Mouse (Mus musculus) stomach, embryonic 14.5 days (tissue): ENCODE data around the gene Rapgef5. TPM values are rescaled to one million over a fixed set of nuclear protein-coding genes. Genes with fewer than 3 reads are reported as not detected.

ENCODE experiments used
- ATAC-seq: fragments of 200-750 bp; cut with Nextera tagmentation; 2 replicates; pipeline ENCODE4 v1.8.0; 2017; ENCODE audit warnings: low read depth, moderate TSS enrichment; ENCODE audit not compliant: insufficient number of reproducible peaks, insufficient read depth, low FRiP score
- H3K27ac ChIP-seq: fragments of 300-500 bp; sonication (generic); 2 replicates; pipeline ENCODE4 v1.5.1; 2014; ENCODE audit warnings: mild to moderate bottlenecking, low read length, moderate library complexity, mixed read lengths
- H3K27me3 ChIP-seq: fragments of 300-500 bp; sonication (generic); 2 replicates; pipeline ENCODE4 v1.6.1; 2014; ENCODE audit warnings: low read length, control low read depth, mixed read lengths; ENCODE audit not compliant: control insufficient read depth, insufficient read depth
- H3K36me3 ChIP-seq: fragments of 300-500 bp; sonication (generic); 2 replicates; pipeline ENCODE4 v1.6.1; 2014; ENCODE audit warnings: mild to moderate bottlenecking, control low read depth, low read length, moderate library complexity, mixed read lengths; ENCODE audit not compliant: control insufficient read depth, insufficient read depth
- H3K4me1 ChIP-seq: fragments of 300-500 bp; sonication (generic); 2 replicates; pipeline ENCODE4 v1.6.1; 2014; ENCODE audit warnings: low read length, control low read depth, mixed read lengths; ENCODE audit not compliant: control insufficient read depth, insufficient read depth
- H3K4me2 ChIP-seq: fragments of 300-500 bp; sonication (generic); replicated peaks from 2 replicates; pipeline ENCODE4 v1.6.1; 2014; ENCODE audit warnings: low read depth, low read length, control low read depth
- H3K4me3 ChIP-seq: fragments of 300-500 bp; sonication (generic); 2 replicates; pipeline ENCODE4 v1.5.1; 2014; ENCODE audit warnings: low read depth, low read length, control low read depth
- H3K9ac ChIP-seq: fragments of 300-500 bp; sonication (generic); replicated peaks from 2 replicates; pipeline ENCODE4 v1.6.1; 2014; ENCODE audit warnings: low read depth, mild to moderate bottlenecking, control low read depth, low read length, moderate library complexity, mixed read lengths
- H3K9me3 ChIP-seq: fragments of 300-500 bp; sonication (generic); 2 replicates; pipeline ENCODE4 v1.6.1; 2016; ENCODE audit warnings: low read depth, low read length, control low read depth; ENCODE audit not compliant: control insufficient read depth
- WGBS: fragments of 180-500 bp; shearing (Covaris S2); extraction: QIAGEN DNeasy Blood & Tissue Kit; methylation state at CpG from one replicate; pipeline ENCODE4 v1.1.7; 2014; 5-methylcytosine and 5-hydroxymethylcytosine counted together
- polyA plus RNA-seq: library from polyadenylated mRNA; unstranded; fragments of >200 nt; fragmentation: Nextera tagmentation; extraction: Ambion mirVana; gene quantifications from 2 replicates; pipeline ENCODE4 v1.2.1, GENCODE M21; 2014

The Rapgef5 gene
- polyA plus RNA-seq, 1 experiment from 2014 or later, result 11.9 TPM

GRCm38 (mm10) chr12:117658821-117659220 lies 142.5 kb downstream of the Rapgef5 start:
- no peak overlapping the region for H3K4me2 ChIP-seq
- ATAC-seq, result peak; percentile 37; the same call in 1 of the 2 replicates
- no peak overlapping the region for H3K9ac ChIP-seq
- no peak overlapping the region for H3K27ac ChIP-seq
- no peaks in the 10 kb centered on the region for H3K9me3 ChIP-seq
- H3K4me1 ChIP-seq, result no peaks in the 10 kb centered on the region
- no peaks in the 10 kb centered on the region for H3K36me3 ChIP-seq
- H3K27me3 ChIP-seq, result no peaks in the 10 kb centered on the region
- WGBS, result 60% methylated on average over 6 of the region's 6 CpGs
- peak overlapping the region; percentile 9; the same call in 1 of the 2 replicates for H3K4me3 ChIP-seq

GRCm38 (mm10) chr12:117660361-117660760 lies 144.1 kb downstream of the Rapgef5 start:
- no peak for ATAC-seq
- Histone ChIP-seq H3K27me3 (no peaks in the 10 kb centered on the region), H3K4me3 (no peak overlapping the region)

GRCm38 (mm10) chr12:117661871-117662270 lies 145.6 kb downstream of the Rapgef5 start:
- Histone ChIP-seq H3K9me3 (no peaks in the 10 kb centered on the region), H3K4me3 (no peak overlapping the region), H3K27ac (no peak overlapping the region), H3K27me3 (no peaks in the 10 kb centered on the region), H3K4me1 (no peaks in the 10 kb centered on the region), H3K9ac (no peak overlapping the region), H3K4me2 (no peak overlapping the region), H3K36me3 (no peaks in the 10 kb centered on the region)
- WGBS, result 71% methylated on average over 6 of the region's 6 CpGs
- ATAC-seq, result no peak

More at GRCm38 (mm10) chr12:117660361-117660760, 144.1 kb downstream of the Rapgef5 start:
- Histone ChIP-seq H3K36me3 (no peaks in the 10 kb centered on the region), H3K27ac (no peak overlapping the region; the same call in 1 of the 2 replicates), H3K4me2 (no peak overlapping the region), H3K9ac (no peak overlapping the region), H3K9me3 (no peaks in the 10 kb centered on the region), H3K4me1 (no peaks in the 10 kb centered on the region)
- 22% methylated on average over 4 of the region's 4 CpGs for WGBS

- no peaks in the 10 kb centered on the region for H3K36me3 ChIP-seq
- no peak overlapping the region for H3K27ac ChIP-seq
- H3K9me3 ChIP-seq, result no peaks in the 10 kb centered on the region
- no peaks in the 10 kb centered on the region for H3K4me1 ChIP-seq
- 37% methylated on average over 5 of the region's 5 CpGs for WGBS
- no peak overlapping the region for H3K9ac ChIP-seq
- no peak overlapping the region for H3K4me3 ChIP-seq
- no peak for ATAC-seq
- H3K4me2 ChIP-seq, result no peak overlapping the region
- no peaks in the 10 kb centered on the region for H3K27me3 ChIP-seq
These were observed 147.4 kb downstream of the Rapgef5 start for GRCm38 (mm10) chr12:117663637-117664036.

DNA sequence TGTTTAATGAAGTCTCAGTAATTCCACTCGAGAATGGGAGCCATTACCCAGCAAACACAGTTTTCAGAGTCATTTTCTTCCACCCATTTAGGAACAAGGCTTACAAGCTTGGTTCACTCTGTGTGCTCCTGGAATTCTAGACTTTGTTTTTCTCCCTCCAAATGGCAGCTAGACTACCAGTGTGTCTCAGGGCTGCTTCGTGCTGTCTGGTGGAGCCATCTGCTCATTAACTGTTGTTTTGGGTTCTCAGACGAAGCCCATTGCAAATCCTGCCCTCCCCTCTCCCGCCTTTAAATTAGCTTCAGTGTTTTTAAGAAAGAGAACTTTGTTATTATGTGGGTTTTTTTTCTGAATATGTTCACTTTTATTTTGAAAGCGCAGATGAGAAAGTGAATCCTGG lies 148.4 kb downstream of the Rapgef5 start:
- Histone ChIP-seq H3K4me1 (no peaks in the 10 kb centered on the region), H3K36me3 (no peaks in the 10 kb centered on the region), H3K27ac (no peak overlapping the region), H3K4me3 (no peak overlapping the region), H3K9me3 (no peaks in the 10 kb centered on the region), H3K9ac (no peak overlapping the region), H3K27me3 (no peaks in the 10 kb centered on the region), H3K4me2 (no peak overlapping the region)
- ATAC-seq, result no peak
- 79% methylated on average over 5 of the region's 5 CpGs for WGBS

- no peaks in the 10 kb centered on the region for H3K36me3 ChIP-seq
- ATAC-seq, result no peak
- H3K4me2 ChIP-seq, result no peak overlapping the region
These were observed 150.1 kb downstream of the Rapgef5 start for GRCm38 (mm10) chr12:117666391-117666790.

GRCm38 (mm10) chr12:117669610-117670400 lies 153.5 kb downstream of the Rapgef5 start:
- 73% methylated on average over 10 of the region's 10 CpGs for WGBS
- H3K4me1 ChIP-seq, result 0 out of 2 replicates have a peak, but pooled peaks cover 3% of the 10 kb centered on the region
- H3K27ac ChIP-seq, result no peak overlapping the region

More at GRCm38 (mm10) chr12:117666391-117666790, 150.1 kb downstream of the Rapgef5 start:
- Histone ChIP-seq H3K27ac (no peak overlapping the region), H3K9ac (no peak overlapping the region), H3K4me3 (no peak overlapping the region), H3K9me3 (no peaks in the 10 kb centered on the region), H3K27me3 (no peaks in the 10 kb centered on the region), H3K4me1 (no peaks in the 10 kb centered on the region)
- 91% methylated on average over 3 of the region's 3 CpGs for WGBS

GRCm38 (mm10) chr12:117673188-117673587 lies 156.9 kb downstream of the Rapgef5 start:
- WGBS, result 38% methylated on average over 2 of the region's 2 CpGs
- Histone ChIP-seq H3K27ac (no peak overlapping the region), H3K9me3 (no peaks in the 10 kb centered on the region), H3K4me1 (0 out of 2 replicates have a peak, but pooled peaks cover 3% of the 10 kb centered on the region), H3K36me3 (no peaks in the 10 kb centered on the region), H3K9ac (no peak overlapping the region), H3K27me3 (no peaks in the 10 kb centered on the region), H3K4me3 (no peak overlapping the region), H3K4me2 (no peak overlapping the region)
- ATAC-seq, result no peak

More at GRCm38 (mm10) chr12:117669610-117670400, 153.5 kb downstream of the Rapgef5 start:
- Histone ChIP-seq H3K27me3 (no peaks in the 10 kb centered on the region), H3K4me3 (no peak overlapping the region), H3K9ac (no peak overlapping the region), H3K36me3 (no peaks in the 10 kb centered on the region), H3K9me3 (no peaks in the 10 kb centered on the region), H3K4me2 (no peak overlapping the region)
- ATAC-seq, result no peak
